In genomic region chr7:113260321-113261167, GRCm38 (mm10) we compare ENCODE assay signal across 8 mouse cellular contexts. TPM values are rescaled to one million over a fixed set of nuclear protein-coding genes. Genes with fewer than 3 reads are reported as not detected.
DNase-seq lines count a peak whose midpoint lies in the region; ATAC-seq and TF ChIP-seq lines count a peak whose summit lies in the region.

No protein-coding gene starts in this region.

- peak; percentile 88 for ATAC-seq in forebrain, postnatal 0 days
- 0 out of 2 replicates have a peak, but pooled peaks have one; percentile 41 for ATAC-seq in midbrain, embryonic 12.5 days (ENCODE audit: low FRiP score, low read depth)

- no peaks in the 10 kb centered on the region for H3K9me3 ChIP-seq in forebrain, postnatal 0 days (ENCODE audit: low read length)
- H3K9me3 ChIP-seq in midbrain, embryonic 12.5 days, result no peaks in the 10 kb centered on the region

- no peaks in the 10 kb centered on the region for H3K27me3 ChIP-seq in forebrain, postnatal 0 days (ENCODE audit: insufficient read depth, low read length)
- 0 out of 2 replicates have a peak, but pooled peaks cover 17% of the 10 kb centered on the region for H3K27me3 ChIP-seq in midbrain, embryonic 12.5 days
- H3K27me3 ChIP-seq in thymus, adult 2 months (ENCODE audit: control insufficient read depth, insufficient read depth, low read length), result no peaks in the 10 kb centered on the region

- no peak overlapping the region for H3K9ac ChIP-seq in forebrain, postnatal 0 days
- no peak overlapping the region for H3K9ac ChIP-seq in midbrain, embryonic 12.5 days (replicated peaks)

- no peaks in the 10 kb centered on the region for H3K36me3 ChIP-seq in forebrain, postnatal 0 days (ENCODE audit: insufficient read depth)
- no peaks in the 10 kb centered on the region for H3K36me3 ChIP-seq in midbrain, embryonic 12.5 days
- H3K36me3 ChIP-seq in thymus, adult 2 months (ENCODE audit: control insufficient read depth, insufficient read depth, low read length), result no peaks in the 10 kb centered on the region

- H3K4me1 ChIP-seq in forebrain, postnatal 0 days (ENCODE audit: insufficient read depth), result no peaks in the 10 kb centered on the region
- peaks cover 4% of the 10 kb centered on the region; the same call in 1 of the 2 replicates for H3K4me1 ChIP-seq in midbrain, embryonic 12.5 days
- peaks cover 48% of the 10 kb centered on the region for H3K4me1 ChIP-seq in thymus, adult 2 months (replicated peaks; ENCODE audit: control insufficient read depth, insufficient read depth, low read length)

- WGBS in forebrain, postnatal 0 days, result 44% methylated on average over 21 of the region's 21 CpGs
- WGBS in midbrain, embryonic 12.5 days, result 65% methylated on average over 21 of the region's 21 CpGs
- WGBS in thymus, adult 2 months, result 85% methylated on average over 21 of the region's 21 CpGs

- no peak for DNase-seq in layer of hippocampus, adult 2 months (ENCODE audit: low spot score in 2 of 2)
- no peak for DNase-seq in layer of hippocampus, postnatal 14 days (ENCODE audit: low spot score in 2 of 2)
- peak; percentile 87 for DNase-seq in adrenal gland, adult 2 months
- DNase-seq in forebrain, postnatal 0 days, result peak; percentile 42
- peak; percentile 86 for DNase-seq in kidney, postnatal 14 days
- no peak for DNase-seq in thymus, adult 2 months
- no peak for DNase-seq in left cerebral cortex, adult 18-20 months (ENCODE audit: low spot score in 2 of 2)

- peak overlapping the region; percentile 15; the same call in 1 of the 2 replicates for H3K27ac ChIP-seq in layer of hippocampus, adult 2 months
- no peak overlapping the region for H3K27ac ChIP-seq in forebrain, postnatal 0 days (ENCODE audit: low read depth, low read length)
- no peak overlapping the region for H3K27ac ChIP-seq in midbrain, embryonic 12.5 days (replicated peaks)
- no peak overlapping the region for H3K27ac ChIP-seq in thymus, adult 2 months (ENCODE audit: control insufficient read depth, insufficient read depth, low read length)

- peak; percentile 61 for TF ChIP-seq CTCF in layer of hippocampus, adult 2 months (conservative IDR thresholded peaks at IDR 0.05)
- TF ChIP-seq CTCF in forebrain, postnatal 0 days (IDR thresholded peaks at IDR 0.05; ENCODE audit: low read depth), result peak; percentile 33; the same call in 1 of the 2 replicates
- no peak for TF ChIP-seq CTCF in thymus, adult 2 months (IDR thresholded peaks at IDR 0.05; ENCODE audit: borderline replicate concordance, control insufficient read depth, extremely low read depth, insufficient read depth, low read length, poor library complexity)

- H3K4me3 ChIP-seq in layer of hippocampus, adult 2 months, result no peak overlapping the region
- H3K4me3 ChIP-seq in forebrain, postnatal 0 days (ENCODE audit: low read depth, low read length), result no peak overlapping the region
- H3K4me3 ChIP-seq in midbrain, embryonic 12.5 days, result no peak overlapping the region
- H3K4me3 ChIP-seq in thymus, adult 2 months (ENCODE audit: control insufficient read depth, insufficient read depth, low read length), result no peak overlapping the region

- TF ChIP-seq POLR2A in thymus, adult 2 months (IDR thresholded peaks at IDR 0.05; ENCODE audit: control insufficient read depth, extremely low read depth, insufficient read depth, low read length, poor library complexity), result no peak

- no peak overlapping the region for H3K4me2 ChIP-seq in forebrain, postnatal 0 days (ENCODE audit: low read depth)
- H3K4me2 ChIP-seq in midbrain, embryonic 12.5 days (replicated peaks), result no peak overlapping the region

RNA-seq across cellular contexts. Expression of gene Arntl, which starts 53.3 kb away (rescaled TPM):
- 10 to 100 TPM; 34.9 to 40.3 TPM for total RNA-seq in layer of hippocampus, adult 2 months (2021)
- 10 to 100 TPM; 23.5 to 28.6 TPM for total RNA-seq in layer of hippocampus, postnatal 14 days (2021)
- total RNA-seq in adrenal gland, adult 2 months (2021), result 10 to 100 TPM; 10.3 to 58.8 TPM
- polyA plus RNA-seq in adrenal gland, adult 2 months (2012; rRNA removed), result 3.4 and 5.4 TPM in 2 replicates
- total RNA-seq in forebrain, postnatal 0 days (2014; rRNA removed), result 31.2 and 32.4 TPM in 2 replicates
- 18.3 and 20.7 TPM in 2 replicates for polyA plus RNA-seq in forebrain, postnatal 0 days (2015; fragmentation: Nextera tagmentation; extraction: Ambion mirVana)
- 6.6 and 7.8 TPM in 2 replicates for polyA plus RNA-seq in midbrain, embryonic 12.5 days (2016; fragmentation: Nextera tagmentation; extraction: Ambion mirVana)
- 39.3 and 43.9 TPM in 2 replicates for polyA plus RNA-seq in thymus, adult 2 months (2012; rRNA removed)
- 10 to 100 TPM; 47.4 to 54.1 TPM for total RNA-seq in left cerebral cortex, adult 18-20 months (2021)

Comparison
In these comparisons a context has a peak if more than half of its experiments do, and no peak if none do; other contexts are left out.
1. DNase-seq: peak in adrenal gland, adult 2 months (single experiment), forebrain, postnatal 0 days (single experiment) and kidney, postnatal 14 days (single experiment); none in layer of hippocampus, adult 2 months (0 of 2), layer of hippocampus, postnatal 14 days (0 of 2), thymus, adult 2 months (single experiment) and left cerebral cortex, adult 18-20 months (0 of 2).